Mouse (Mus musculus) heart, postnatal 25 days (tissue): ENCODE measurements at regions not wholly inside any gene's neighbourhood (a gene's known extent, or its start where the extent isn't known, plus 50 kb on each side); places are given as distances from the start of the nearest gene placed in this dataset.

Experiments used
- DNase-seq: peaks from one replicate; pipeline ENCODE4 v3.0.0; 2022; ENCODE audit warnings: low spot score
- intact Hi-C: fragments of 180-260 bp; cut with DNase I; formaldehyde crosslinking; loops from one replicate; pipeline ENCODE4 v1.15.1; 2025

DNA sequence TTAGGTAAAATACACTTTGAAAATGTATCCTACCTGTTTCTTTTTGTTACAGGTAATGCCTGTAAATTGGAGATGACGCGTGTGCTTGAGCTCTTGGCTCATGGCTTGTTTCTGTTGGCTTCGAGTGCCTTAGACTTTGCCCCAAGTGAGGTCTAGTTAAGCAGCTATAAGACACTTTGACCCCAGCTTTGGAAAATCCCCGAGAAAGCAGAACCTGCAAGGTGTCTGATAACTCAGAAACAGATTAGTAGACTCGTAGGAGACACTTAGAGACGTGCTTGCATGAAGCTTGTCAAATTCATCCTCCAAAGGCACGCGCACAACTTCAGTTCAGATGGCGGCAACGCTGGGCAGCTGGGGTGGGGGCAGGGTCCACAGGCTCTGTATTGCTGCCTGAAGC lies 153.8 kb downstream of the Pmp22 start:
- DNase-seq, result no peak
- intact Hi-C loops, result no loop called here

DNA sequence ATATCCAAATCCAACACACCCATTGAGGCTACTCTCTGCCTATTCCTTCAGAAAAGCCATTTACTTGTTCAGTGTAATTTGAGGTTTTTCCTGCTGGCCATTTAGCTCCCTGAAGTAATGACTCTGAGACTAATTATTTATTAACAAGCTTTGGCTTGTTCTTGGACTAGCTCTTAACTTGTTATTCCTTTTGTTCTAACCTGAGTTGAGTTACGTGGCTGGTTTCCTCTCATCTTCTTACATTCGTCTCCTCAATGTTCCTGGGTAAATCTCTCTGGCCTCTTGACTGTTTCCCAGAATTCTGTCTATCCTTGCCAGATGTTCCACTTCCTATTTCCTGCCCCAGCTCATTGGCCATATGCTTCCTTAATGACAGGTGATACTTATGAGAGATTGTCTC lies 157.2 kb downstream of the Pmp22 start:
- intact Hi-C loops, result no loop called here
- DNase-seq, result no peak

DNA sequence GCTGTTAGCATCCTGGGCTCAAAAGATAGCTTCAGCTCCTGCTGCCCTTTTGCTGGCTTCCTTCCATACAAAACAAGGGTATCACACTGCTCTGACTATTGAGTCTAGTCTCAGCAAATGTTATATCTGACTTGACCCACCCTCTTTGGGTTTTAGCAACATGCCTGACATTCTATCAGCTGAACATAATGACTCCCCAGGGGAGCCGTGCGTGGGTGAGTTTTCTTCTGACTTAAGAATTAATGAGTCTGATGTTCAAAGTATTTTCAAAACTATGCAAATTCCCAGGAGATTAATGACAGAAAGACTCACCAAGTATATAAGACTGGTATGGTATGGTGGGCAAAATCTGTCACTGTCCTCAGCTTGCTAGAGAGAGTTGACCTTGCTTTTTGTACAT lies 159.0 kb downstream of the Pmp22 start:
- no peak for DNase-seq
- intact Hi-C loops, result no loop called here

DNA sequence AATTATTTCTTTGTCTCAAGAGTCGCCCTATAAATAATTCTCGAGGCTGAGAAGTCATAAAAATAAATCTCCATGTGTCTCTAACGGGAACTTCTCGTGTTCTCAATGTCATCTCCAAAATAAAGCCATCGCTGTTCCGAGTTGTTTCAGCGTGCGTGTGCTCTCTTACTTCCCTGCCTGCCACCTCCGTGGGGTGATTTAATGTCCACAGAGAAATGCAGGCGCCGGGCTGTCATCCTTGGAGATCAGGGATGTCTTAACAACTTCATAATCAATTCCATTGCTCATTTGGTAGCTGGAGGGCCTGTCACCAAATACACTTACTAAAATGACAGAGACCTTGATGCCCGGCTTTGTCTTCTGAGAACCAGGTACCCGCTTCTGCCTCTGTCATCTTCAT lies 161.8 kb downstream of the Pmp22 start:
- DNase-seq, result no peak
- intact Hi-C loops, result no loop called here

DNA sequence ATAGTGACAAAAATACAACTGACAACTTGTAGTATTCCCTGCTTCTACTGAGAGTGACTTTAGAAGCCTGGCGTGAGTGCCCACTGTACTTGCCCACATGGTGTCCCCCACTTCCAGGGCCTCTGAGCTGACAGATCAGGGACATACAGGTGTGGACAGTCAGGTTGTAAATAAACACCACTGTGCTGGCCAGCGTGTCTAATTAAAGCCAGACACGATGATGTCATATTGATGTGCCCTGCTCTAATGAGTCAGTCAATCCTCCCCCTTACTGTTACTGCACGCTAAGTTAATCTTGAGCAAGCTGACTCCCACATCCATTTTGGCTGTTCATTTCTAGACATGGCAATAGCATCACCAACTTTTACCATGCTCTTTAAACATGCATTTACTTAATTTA lies 164.7 kb downstream of the Pmp22 start:
- intact Hi-C loops, result no loop called here
- DNase-seq, result no peak

DNA sequence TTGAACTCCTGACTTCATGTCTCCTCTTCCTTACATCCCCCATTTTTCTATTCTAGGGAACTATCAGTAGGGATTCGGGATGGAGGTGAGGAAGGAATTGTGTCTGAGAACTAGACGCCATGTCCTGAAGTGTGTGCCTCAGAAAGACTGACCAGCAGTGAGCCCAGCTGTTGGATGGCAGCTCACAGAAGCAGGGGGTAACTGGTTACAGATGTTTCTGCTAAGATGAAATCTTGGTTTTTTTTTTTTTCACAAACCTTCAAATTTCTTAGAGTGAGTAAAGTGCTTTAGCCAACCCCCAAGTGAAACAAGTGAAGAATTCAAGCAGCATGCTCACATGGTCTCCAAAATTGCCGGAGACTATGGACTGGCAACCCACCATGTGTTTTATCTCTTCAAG lies 165.7 kb downstream of the Pmp22 start:
- intact Hi-C loops, result no loop called here
- no peak for DNase-seq

DNA sequence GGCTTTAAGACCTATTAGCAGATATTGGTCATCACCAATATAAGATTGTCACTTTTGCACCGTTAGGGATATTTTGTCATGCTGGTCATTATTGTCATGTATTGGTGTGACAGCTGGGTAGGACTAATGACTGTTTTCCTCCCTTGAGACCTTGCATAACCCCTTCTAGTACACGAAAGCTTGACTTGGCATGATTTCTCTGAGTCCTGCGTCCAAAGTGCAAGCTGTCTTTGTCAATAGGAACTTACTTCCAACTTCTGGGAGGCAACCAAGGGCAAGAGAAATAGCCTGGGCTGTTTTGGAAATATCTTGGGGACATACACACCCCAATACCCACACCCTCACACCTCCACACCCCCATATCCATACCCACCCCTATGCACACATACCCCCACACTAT lies 167.7 kb downstream of the Pmp22 start:
- no peak for DNase-seq
- intact Hi-C loops, result no loop called here

DNA sequence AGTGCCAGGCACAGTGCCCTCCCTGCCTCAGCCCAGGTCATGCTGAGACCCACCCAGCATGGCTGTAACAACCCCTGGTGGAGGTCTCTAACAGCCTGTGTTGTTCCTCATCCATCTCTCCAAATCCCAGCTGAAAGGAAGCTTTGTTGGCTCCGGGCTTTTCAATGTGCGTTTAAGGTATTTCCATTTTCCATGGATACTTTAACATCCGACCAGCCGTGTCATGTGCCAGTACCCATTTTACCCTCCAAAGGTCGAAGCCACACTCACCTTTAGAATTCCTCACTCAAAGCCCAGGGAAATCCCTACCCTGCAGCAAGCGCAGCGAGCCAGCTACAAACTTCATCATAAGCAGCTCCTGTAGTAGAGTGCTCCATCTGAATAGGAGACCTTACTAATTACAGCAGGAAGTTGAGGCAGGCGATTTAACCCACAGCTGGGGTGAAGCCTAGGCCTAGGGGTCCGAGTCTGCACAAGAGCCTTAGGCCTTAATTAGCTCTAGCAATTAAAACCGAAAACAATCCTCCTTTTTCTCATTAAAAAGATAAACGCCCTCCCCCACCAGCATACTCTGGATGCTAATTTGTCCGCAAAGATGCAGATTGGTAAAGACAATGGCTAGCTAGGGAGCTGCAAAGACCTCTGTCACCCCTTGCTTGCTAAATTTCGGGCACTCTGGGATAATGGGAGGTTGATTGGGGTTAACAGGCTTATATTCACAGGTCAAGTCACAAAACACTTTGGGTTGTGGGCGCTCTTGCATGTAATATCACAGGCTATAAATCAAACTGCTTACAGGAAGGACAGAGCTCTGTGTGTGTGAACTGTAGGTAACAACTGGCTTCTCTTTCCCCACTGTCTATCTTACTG lies 171.2 kb downstream of the Pmp22 start:
- intact Hi-C loops, result no loop called here
- DNase-seq, result no peak

DNA sequence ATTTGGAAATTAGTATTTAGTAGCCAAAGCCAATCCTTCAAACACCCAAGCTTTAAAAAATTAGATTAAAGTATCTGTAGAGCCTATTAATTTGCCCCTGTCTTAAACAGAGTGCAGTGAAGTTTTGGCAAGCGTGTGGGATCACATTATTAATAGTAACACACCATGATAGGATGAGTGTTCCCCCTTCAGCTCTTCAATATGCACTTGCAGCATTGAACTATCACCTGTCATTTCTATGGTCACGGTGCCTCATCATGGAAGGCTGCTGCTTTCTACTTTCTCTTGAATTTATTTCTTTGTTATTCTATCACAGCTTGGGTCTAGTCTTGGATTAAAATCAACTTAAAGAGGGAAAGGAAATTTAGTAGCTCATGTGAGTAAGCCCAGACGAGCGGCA lies 196.4 kb downstream of the Pmp22 start:
- DNase-seq, result no peak
- intact Hi-C loops, result no loop called here

DNA sequence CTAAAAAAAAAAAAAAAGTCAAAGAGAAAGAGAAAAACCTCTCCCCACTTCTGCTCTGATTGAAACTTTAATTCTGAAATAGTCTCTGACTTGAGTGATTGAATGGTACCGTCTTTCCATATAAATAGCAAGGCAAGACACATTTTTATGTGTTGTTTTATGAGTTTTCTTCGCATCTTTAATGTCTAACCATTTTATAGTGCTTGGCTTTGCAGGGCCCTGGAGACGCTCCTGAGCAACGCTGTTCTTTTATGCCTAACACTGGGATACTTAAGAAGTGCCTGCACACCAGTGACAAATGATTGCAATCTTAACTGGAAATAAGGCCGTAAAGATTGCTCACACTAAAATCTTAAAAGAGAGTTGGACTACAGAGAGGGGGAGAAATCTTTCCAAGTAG lies 198.1 kb downstream of the Pmp22 start:
- intact Hi-C loops, result no loop called here
- DNase-seq, result no peak

DNA sequence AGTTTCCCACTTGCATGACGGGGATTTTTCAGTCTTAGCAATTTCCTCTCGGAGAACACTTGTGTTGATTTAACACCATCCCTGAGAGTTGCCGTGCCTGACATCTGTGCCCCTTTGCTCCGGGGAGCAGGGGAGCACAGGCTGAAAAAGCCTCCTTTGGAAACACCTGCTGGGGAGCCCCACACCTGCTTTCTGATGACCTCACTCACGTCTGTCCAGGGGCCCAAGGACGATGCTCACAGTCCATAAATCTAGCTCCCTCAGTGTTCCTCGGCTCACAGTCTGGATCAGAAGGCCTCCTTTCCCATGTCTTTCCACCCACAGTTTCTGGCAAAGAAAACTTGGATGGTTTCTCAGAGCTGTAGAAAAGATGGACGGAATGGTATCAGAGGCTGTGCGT lies 208.7 kb downstream of the Pmp22 start:
- no peak for DNase-seq
- intact Hi-C loops, result no loop called here

DNA sequence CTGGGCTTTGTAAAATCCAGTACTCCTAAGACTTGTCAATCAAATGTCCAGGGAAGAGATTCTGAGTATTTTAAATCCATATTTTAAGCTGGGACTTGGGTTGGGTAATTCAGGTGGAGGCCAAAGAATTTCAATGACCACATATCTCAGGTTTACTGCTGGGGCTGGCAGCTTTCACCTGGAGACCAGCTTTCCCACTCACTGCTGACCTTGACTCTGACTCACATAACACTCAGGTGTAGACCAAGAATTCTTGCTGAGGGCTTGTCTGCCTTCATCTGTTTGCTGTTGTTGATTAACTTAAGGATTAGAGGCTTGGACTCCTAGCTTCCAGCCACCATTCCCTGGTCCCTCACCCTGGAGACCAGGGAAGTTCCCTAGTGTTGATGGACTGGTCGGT lies 209.5 kb downstream of the Pmp22 start:
- intact Hi-C loops, result no loop called here
- DNase-seq, result no peak

DNA sequence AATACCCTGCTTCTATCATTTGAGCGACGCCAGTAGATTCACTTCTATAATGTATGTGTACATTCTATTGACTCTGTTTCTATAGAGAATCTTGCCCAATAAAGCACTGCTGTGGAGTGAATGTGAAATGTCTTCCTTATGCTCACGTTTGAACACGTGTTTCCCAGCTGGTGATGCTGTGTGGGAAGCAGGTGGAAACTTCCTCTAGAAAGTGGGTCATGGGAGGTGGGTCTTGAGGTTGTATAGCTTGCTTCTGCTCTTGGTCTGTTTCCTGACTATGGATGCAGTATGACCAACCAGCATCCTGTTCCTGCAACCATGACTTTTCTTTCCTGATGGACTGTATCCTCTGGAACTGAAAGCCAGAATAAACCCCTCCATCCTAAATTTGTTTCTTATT lies 216.9 kb downstream of the Pmp22 start:
- intact Hi-C loops, result no loop called here
- no peak for DNase-seq

DNA sequence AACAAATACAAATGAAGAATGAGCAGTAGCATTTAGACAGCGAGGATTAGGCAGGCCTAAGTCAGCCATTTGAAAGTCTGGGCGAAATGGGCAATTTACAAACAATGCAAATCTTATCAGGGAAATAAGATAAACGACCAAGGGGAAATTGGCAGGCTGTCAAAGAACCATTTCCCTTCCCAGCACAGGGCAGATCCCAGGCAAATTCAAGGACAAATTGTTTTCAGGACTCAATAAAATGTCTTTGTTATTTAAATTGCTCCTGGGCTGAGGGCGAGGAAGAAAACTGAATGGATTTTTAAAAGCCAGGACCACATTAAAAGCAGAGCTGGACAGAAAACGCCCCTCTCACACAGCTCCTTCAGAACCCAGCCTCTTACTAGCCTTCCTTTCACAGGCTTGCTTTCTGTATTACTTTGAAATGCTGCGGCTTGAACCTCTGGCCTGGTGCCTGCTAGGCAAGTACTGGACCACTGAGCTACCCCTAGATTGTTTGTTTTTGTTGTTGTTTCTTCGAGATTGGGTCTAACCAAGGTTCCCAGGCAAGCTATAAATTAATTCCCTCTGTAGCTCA lies 221.4 kb downstream of the Pmp22 start:
- intact Hi-C loops, result no loop called here
- DNase-seq, result no peak

DNA sequence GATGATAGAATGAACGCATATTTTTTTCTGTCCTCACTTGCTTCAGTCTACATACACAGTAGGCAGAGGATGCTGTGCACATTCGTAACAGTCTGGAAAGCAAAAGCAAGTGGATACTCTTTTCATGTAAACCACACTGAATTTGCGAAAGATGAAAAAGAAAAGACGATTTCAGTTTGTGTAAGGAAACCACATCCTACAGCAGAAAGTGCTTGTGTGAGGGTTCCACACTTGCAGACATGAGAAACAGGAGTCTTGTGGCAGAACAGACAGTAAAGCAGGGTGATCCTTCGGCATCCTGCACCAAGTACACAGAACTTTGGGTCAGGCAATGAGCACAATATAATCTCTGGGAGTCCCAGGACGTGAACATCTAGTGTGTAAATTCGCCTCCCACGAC lies 223.2 kb downstream of the Pmp22 start:
- intact Hi-C loops, result no loop called here

DNA sequence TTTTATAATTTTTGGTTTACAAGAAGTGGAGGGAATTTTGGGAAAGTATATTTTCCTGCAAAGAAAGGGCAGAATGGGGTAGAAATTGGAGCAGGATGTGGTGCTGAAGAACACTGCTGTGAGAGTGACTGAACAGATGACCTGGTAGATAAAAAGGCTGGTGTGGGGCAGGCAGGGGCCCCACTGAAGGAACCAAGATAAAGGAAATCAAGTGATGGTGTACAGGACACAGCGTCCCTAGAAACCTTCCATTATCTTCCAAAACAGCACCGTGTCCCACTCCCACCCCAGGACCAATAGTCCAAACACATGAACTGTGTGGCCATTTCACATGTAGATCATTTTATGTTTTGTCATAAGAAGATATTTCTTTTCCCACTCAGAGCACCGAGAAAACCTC lies 224.2 kb downstream of the Pmp22 start:
- intact Hi-C loops, result no loop called here
- DNase-seq, result no peak

More for the DNA sequence above, 223.2 kb downstream of the Pmp22 start:
- no peak for DNase-seq

DNA sequence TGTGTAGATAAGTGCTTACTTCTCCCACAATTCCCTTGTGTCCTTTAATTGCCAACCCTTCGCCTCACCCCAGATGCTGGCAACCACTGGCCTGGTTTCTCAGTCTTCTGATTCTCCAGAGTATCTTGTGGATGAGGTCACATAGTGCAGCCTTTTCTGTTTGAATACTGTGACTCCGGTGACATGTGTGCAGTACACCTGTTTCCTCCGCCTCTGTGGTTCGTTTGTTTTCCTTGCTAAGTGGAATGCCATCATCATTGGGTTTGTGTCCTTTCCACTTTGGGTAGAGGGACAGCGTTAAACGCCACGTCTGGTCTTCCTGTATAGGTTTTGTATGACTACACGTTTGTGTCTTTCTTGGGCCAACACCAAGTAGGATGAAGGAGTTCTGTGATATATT lies 224.9 kb downstream of the Pmp22 start:
- DNase-seq, result no peak
- intact Hi-C loops, result no loop called here

DNA sequence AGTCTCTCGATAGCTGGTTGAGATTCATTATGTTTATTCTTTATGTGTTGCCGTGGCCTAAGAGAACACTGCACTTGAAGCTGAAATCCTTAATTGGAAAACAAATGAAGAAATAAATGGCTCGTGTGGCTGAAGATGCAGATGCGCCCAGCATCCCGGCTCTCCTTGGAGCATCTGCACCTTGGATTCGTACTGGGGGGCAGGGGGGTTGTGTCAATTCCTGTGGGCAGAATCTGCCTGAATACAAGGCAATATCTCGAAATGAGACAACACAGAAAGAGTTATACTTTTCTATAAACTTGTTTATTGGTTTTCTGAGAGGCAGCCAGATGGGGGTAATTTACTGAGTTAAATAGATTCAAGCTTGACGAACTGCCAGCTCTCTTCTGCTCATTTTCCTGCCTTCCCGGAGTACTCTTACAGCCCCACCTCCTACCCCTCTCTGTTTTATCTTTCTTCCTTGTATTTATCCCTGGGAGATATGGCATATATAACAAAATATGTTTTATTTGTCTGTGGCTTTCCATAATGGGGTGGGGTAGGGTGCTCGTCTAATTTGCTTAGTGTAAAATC lies 229.1 kb downstream of the Pmp22 start:
- intact Hi-C loops, result no loop called here
- DNase-seq, result no peak

DNA sequence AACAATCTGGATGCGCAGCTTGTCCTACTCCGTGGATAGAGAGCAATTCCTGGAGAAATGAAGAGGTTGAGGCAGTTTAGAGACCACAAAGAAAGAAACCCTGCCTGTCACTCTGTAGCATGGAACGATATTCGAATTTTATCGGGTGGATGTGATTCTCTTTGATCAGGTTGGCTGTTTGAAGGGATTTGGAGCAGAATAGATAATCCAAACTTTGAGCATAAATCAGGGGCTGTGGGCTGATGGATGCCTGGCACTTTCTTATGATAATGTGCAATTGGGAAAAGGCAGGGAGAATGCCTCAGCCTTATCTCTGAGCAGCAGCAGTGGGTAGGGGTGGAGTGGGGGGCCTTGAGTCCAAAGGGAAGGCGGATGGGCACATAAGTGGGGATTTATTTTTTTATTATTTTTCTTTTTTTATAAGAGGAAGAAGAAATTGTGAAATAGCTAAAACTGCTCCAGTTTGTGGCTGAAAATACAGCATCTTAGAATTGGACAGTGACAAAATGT lies 239.0 kb downstream of the Pmp22 start:
- intact Hi-C loops, result no loop called here
- DNase-seq, result no peak

DNA sequence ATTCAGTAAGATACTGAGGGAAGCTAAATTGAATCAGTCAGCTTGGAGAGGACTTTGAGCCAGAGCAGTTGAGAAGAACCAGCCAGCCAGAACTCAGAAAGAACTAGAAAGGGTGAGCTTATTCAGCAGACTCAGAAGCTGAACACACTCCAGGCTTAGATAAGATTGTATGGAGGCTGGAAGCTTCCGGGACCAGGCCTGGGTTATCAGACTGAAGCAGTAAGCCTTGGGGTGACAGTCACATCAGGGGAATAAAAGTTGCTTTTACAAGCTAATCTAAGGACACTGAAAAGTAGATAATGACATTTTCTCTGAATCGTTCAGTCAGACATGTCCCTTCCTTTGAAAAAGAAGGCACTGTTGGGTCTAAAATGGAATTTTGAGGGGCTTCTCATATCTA lies 240.7 kb downstream of the Pmp22 start:
- no peak for DNase-seq
- intact Hi-C loops, result no loop called here

DNA sequence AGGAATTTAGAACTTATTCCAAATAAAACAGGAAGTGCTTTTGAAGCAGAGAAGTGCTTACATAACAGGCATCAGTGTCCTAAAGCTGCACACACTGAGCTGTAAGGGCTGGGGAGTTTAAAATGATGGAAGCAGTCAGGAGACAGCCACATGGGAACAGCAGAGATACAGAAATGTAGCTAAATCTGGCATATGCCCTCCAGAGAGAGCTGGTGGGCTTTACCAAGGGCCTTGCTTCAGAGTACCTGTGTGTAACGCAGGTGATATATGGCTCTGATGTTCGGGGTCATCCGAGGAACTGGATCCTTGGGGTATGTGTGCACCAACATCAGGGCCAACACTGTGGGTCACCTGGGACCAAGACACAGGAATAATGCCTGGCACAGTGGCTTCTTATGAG lies 247.5 kb downstream of the Pmp22 start:
- intact Hi-C loops, result no loop called here
- DNase-seq, result no peak
